Mouse (Mus musculus) embryonic fibroblast, embryonic 13.5 days (primary cell): Measurements from ENCODE around the gene Fiz1. TPM values are rescaled to one million over a fixed set of nuclear protein-coding genes. Genes with fewer than 3 reads are reported as not detected.

ENCODE experiments used
- H3K27ac ChIP-seq: 2 replicates; pipeline ENCODE4 v1.5.1; 2012; ENCODE audit warnings: low read length, control low read depth, inconsistent platforms; ENCODE audit not compliant: insufficient read depth
- H3K4me1 ChIP-seq: 2 replicates; pipeline ENCODE4 v1.6.1; 2011; ENCODE audit warnings: low read length; ENCODE audit not compliant: control insufficient read depth, insufficient read depth
- H3K4me3 ChIP-seq: 2 replicates; pipeline ENCODE4 v1.5.1; 2011; ENCODE audit warnings: mild to moderate bottlenecking, control low read depth, low read length; ENCODE audit not compliant: insufficient read depth
- CTCF ChIP-seq: IDR thresholded peaks from 2 replicates; pipeline ENCODE4 v1.5.1; 2011; ENCODE audit warnings: mild to moderate bottlenecking, control low read depth, low read length, moderate library complexity, borderline replicate concordance; ENCODE audit not compliant: insufficient read depth
- POLR2A ChIP-seq: IDR thresholded peaks from 2 replicates; pipeline ENCODE4 v1.6.1; 2011; ENCODE audit warnings: low read depth, mild to moderate bottlenecking, control low read depth, low read length, moderate library complexity
- polyA plus RNA-seq: library from polyadenylated mRNA; stranded (reverse); fragments of >200 nt; gene quantifications from 2 replicates; pipeline ENCODE4 v1.2.4, GENCODE M21; 2011; ENCODE audit warnings: low read depth; ENCODE audit not compliant: missing spikeins, insufficient read length

The Fiz1 gene
- polyA plus RNA-seq, 1 experiment = 23.6 TPM

DNA sequence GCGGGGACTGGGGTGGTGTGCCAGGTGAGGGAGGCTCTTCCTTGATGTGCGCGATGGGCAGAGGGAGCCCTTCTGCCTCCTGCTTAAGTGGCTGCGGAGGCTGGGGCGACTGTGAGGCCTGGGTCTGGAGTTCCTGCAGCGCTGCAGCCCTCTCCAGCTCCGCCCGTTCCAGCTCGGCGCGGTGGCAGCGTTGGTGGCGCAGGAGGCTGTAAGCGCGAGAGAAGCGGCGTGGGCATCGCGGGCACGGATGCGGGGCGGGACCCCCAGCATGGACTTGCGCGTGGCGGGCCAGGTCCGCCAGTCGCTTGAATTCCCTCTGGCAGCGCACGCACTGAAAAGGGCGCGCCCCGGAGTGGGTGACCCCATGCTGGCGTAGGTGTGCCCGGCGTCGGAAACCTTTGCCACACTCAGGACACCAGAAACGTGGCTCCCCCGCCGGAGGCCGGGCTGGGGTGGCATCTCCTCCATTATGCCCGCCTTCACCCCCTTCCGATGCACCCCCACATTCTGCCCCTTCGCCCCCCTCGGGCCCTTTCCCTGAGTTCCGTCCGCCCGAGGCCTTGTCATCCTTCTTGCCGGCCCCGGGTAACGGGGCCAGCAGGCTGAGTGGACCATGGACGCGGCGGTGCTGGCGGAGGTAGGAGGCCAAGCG lies 21.0 kb downstream of the Fiz1 start:
- Histone ChIP-seq H3K27ac (no peak overlapping the region), H3K4me3 (no peak overlapping the region), H3K4me1 (no peaks in the 10 kb centered on the region)
- TF ChIP-seq POLR2A (no peak), CTCF (no peak)

- no peaks in the 10 kb centered on the region for H3K4me1 ChIP-seq
- no peak overlapping the region for H3K27ac ChIP-seq
- no peak overlapping the region for H3K4me3 ChIP-seq
- TF ChIP-seq CTCF (no peak), POLR2A (no peak)
Observed at GRCm38 (mm10) chr7:4988250-4988649, 26.2 kb downstream of the Fiz1 start.

GRCm38 (mm10) chr7:4976832-4977231 lies 37.7 kb downstream of the Fiz1 start:
- H3K27ac ChIP-seq = no peak overlapping the region
- no peak overlapping the region for H3K4me3 ChIP-seq
- no peaks in the 10 kb centered on the region for H3K4me1 ChIP-seq
- TF ChIP-seq CTCF = no peak
- no peak for TF ChIP-seq POLR2A

- Histone ChIP-seq H3K27ac (no peak overlapping the region), H3K4me3 (no peak overlapping the region), H3K4me1 (no peaks in the 10 kb centered on the region)
- TF ChIP-seq CTCF (no peak), POLR2A (no peak)
Observed at GRCm38 (mm10) chr7:4975455-4975854, 39.0 kb downstream of the Fiz1 start.

GRCm38 (mm10) chr7:4972321-4973047 lies 42.0 kb downstream of the Fiz1 start:
- H3K27ac ChIP-seq = no peak overlapping the region
- no peak for TF ChIP-seq POLR2A
- TF ChIP-seq CTCF = no peak
- no peaks in the 10 kb centered on the region for H3K4me1 ChIP-seq
- H3K4me3 ChIP-seq = no peak overlapping the region

GRCm38 (mm10) chr7:4971710-4972109 lies 42.8 kb downstream of the Fiz1 start:
- TF ChIP-seq CTCF (no peak), POLR2A (no peak)
- H3K4me1 ChIP-seq = no peaks in the 10 kb centered on the region
- no peak overlapping the region for H3K27ac ChIP-seq
- H3K4me3 ChIP-seq = no peak overlapping the region

GRCm38 (mm10) chr7:4971068-4971467 lies 43.4 kb downstream of the Fiz1 start, which contains the start of gene Sbk3:
TSS of gene Sbk3 (minus strand) at chr7:4971168.
- Histone ChIP-seq H3K4me1 (no peaks in the 10 kb centered on the region), H3K27ac (no peak within 1 kb of the TSS), H3K4me3 (no peak within 1 kb of the TSS)
- TF ChIP-seq CTCF (no peak), POLR2A (no peak)

GRCm38 (mm10) chr7:4964988-4965387 lies 49.5 kb downstream of the Fiz1 start:
- no peak for TF ChIP-seq CTCF
- TF ChIP-seq POLR2A = no peak
- no peak overlapping the region for H3K4me3 ChIP-seq
- peaks cover 2% of the 10 kb centered on the region for H3K4me1 ChIP-seq
- H3K27ac ChIP-seq = no peak overlapping the region

DNA sequence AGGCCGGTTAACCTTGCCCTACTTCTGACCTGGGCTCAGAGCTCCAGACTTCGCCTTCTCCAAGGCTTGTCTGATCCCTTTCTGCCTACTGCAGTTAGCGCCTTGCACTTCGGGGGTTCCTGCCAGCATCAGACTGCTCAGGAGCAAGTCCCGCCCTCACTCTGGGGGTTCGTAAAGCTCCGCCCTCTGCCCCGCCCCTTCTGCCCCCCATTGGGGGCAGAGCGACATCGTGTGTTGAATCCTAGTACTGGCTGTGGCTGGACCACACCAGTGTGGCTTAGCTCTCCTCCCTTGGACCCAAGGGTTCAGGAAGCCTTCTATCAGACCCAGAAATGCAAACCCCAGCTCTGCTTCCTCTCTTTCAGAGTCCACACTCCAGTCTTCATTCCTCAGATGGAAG lies 50.2 kb downstream of the Fiz1 start, which contains the start of gene Sbk2:
Gene Sbk2 (minus strand): TSS at position 135 of the 400 bp plus-strand sequence.
- H3K4me3 ChIP-seq = no peak within 1 kb of the TSS
- no peak within 1 kb of the TSS for H3K27ac ChIP-seq
- H3K4me1 ChIP-seq = peaks cover 2% of the 10 kb centered on the region
- TF ChIP-seq POLR2A (no peak), CTCF (peak; percentile 47; the same call in 1 of the 2 replicates)

DNA sequence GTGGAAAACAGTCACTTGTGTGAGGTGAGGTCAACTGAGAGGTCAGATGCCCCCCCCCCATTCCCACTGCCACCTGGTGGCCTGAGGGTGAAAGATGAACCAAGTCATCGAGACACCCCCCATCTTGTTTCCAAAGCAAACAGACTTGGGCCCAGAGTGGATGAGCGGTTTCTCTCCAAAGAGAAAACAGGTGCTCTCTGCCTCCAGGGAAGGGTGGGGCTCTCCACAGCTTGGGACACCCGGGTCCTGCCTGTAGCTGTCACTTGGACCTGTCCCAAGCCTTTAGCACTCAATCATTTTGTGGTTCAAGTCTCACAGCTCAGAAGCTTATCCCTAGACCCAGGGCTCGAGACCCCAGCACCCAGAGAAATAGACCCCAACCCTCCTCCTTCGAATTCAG lies 51.0 kb downstream of the Fiz1 start:
- Histone ChIP-seq H3K4me3 (no peak overlapping the region), H3K27ac (no peak overlapping the region), H3K4me1 (peaks cover 2% of the 10 kb centered on the region)
- TF ChIP-seq CTCF (no peak), POLR2A (no peak)
